Mouse (Mus musculus): ENCODE results near the gene Nudt16l1. TPM values are rescaled to one million over a fixed set of nuclear protein-coding genes. Genes with fewer than 3 reads are reported as not detected.

Gene Nudt16l1
- polyA plus RNA-seq, 1 experiment from 2014 or later, result 102 TPM

DNA sequence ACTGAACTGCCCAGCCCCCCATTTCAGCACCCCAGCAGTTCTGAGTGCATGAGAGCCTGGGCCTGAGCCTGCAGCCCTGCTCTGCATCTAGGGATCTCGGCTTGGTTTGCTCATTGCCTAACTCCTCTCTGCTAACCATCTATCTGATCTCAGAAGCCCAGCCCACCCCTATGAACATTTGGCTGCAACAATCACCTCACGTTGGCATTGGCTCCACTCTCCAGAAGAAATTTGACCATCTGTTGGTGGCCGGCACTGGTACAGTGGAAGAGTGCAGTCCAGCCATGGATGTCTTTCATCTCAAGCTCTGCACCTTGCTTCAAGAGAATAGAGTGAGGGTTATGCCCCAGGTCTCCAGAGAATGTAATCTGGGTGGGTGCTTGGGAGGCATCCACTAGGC, 18.9 kb downstream of the Nudt16l1 start:
- Histone ChIP-seq H3K36me3 (ENCODE audit: control insufficient read depth, insufficient read depth, low read length) (peaks cover 16% of the 10 kb centered on the region), H3K9me3 (replicated peaks; ENCODE audit: control insufficient read depth, low read length) (no peaks in the 10 kb centered on the region), H3K9ac (ENCODE audit: low read depth, low read length) (no peak overlapping the region), H3K4me2 (no peak overlapping the region), H3K27me3 (ENCODE audit: control insufficient read depth, insufficient read depth, low read length) (no peaks in the 10 kb centered on the region), H3K27ac (ENCODE audit: low read depth, low read length) (no peak overlapping the region), H3K4me3 (ENCODE audit: low read depth, low read length) (no peak overlapping the region), H3K4me1 (ENCODE audit: control insufficient read depth, insufficient read depth, low read length) (no peaks in the 10 kb centered on the region; the same call in 1 of the 2 replicates)
- 92% methylated on average over 3 of the region's 3 CpGs for WGBS (ENCODE audit: insufficient replicate concordance)
- ATAC-seq (replicated peaks; ENCODE audit: insufficient number of reproducible peaks, low FRiP score, low TSS enrichment), result no peak

DNA sequence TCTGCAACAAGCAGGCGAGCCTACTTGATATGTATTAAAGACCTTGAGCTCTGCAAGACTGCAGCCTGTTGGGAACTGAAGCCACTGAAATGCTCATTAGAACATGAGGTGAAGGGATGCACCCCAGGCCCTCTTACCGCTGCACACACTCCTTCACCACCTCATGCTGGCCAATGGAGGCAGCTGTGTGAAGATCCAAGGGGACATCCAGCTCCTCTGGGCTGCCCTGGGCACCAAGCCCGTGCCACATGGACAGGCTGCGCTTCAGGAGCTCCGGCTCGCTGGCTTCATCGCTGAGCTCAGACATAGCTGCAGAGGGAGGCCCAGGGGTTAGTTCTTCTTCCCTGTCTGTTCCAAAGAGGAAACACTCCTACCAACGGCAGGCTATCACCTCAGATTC, 21.7 kb downstream of the Nudt16l1 start:
- peaks cover 5% of the 10 kb centered on the region for H3K4me1 ChIP-seq (ENCODE audit: control insufficient read depth, insufficient read depth, low read length)
- 85% methylated on average over 8 of the region's 8 CpGs for WGBS (ENCODE audit: insufficient replicate concordance)
- H3K9ac ChIP-seq (ENCODE audit: low read depth, low read length), result no peak overlapping the region
- no peaks in the 10 kb centered on the region for H3K9me3 ChIP-seq (replicated peaks; ENCODE audit: control insufficient read depth, low read length)
- no peak overlapping the region for H3K4me3 ChIP-seq (ENCODE audit: low read depth, low read length)
- no peak overlapping the region for H3K27ac ChIP-seq (ENCODE audit: low read depth, low read length)
- no peaks in the 10 kb centered on the region for H3K27me3 ChIP-seq (ENCODE audit: control insufficient read depth, insufficient read depth, low read length)
- peaks cover 6% of the 10 kb centered on the region; the same call in 1 of the 2 replicates for H3K36me3 ChIP-seq (ENCODE audit: control insufficient read depth, insufficient read depth, low read length)
- H3K4me2 ChIP-seq, result no peak overlapping the region
- no peak for ATAC-seq (replicated peaks; ENCODE audit: insufficient number of reproducible peaks, low FRiP score, low TSS enrichment)

DNA sequence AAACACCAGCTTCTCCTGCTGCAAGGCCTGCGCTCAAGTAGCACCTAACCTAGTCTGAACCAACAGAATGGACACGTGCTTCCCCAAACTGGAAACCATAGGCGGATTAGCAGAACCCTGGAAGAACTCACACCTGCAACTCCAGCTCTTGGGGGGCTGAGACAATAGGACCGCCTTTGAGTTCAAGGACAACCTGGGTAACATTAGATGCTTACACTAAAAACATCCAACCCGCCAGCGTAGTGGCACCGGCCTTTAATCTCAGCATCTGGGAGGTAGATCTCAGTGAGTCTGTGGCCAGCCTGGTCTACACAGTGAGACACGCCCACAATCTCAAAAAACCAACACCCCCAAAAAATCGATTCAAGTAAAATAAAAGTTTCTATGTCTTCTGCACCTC, 24.8 kb downstream of the Nudt16l1 start:
- Histone ChIP-seq H3K9me3 (replicated peaks; ENCODE audit: control insufficient read depth, low read length) (no peaks in the 10 kb centered on the region), H3K36me3 (ENCODE audit: control insufficient read depth, insufficient read depth, low read length) (peaks cover 3% of the 10 kb centered on the region; the same call in 1 of the 2 replicates), H3K9ac (ENCODE audit: low read depth, low read length) (peak overlapping the region; percentile 88), H3K27me3 (ENCODE audit: control insufficient read depth, insufficient read depth, low read length) (no peaks in the 10 kb centered on the region), H3K27ac (ENCODE audit: low read depth, low read length) (no peak overlapping the region), H3K4me1 (ENCODE audit: control insufficient read depth, insufficient read depth, low read length) (peaks cover 6% of the 10 kb centered on the region), H3K4me3 (ENCODE audit: low read depth, low read length) (peak overlapping the region; percentile 96), H3K4me2 (peak overlapping the region; percentile 93)
- WGBS (ENCODE audit: insufficient replicate concordance), result 43% methylated on average over 9 of the region's 9 CpGs
- no peak for ATAC-seq (replicated peaks; ENCODE audit: insufficient number of reproducible peaks, low FRiP score, low TSS enrichment)

DNA sequence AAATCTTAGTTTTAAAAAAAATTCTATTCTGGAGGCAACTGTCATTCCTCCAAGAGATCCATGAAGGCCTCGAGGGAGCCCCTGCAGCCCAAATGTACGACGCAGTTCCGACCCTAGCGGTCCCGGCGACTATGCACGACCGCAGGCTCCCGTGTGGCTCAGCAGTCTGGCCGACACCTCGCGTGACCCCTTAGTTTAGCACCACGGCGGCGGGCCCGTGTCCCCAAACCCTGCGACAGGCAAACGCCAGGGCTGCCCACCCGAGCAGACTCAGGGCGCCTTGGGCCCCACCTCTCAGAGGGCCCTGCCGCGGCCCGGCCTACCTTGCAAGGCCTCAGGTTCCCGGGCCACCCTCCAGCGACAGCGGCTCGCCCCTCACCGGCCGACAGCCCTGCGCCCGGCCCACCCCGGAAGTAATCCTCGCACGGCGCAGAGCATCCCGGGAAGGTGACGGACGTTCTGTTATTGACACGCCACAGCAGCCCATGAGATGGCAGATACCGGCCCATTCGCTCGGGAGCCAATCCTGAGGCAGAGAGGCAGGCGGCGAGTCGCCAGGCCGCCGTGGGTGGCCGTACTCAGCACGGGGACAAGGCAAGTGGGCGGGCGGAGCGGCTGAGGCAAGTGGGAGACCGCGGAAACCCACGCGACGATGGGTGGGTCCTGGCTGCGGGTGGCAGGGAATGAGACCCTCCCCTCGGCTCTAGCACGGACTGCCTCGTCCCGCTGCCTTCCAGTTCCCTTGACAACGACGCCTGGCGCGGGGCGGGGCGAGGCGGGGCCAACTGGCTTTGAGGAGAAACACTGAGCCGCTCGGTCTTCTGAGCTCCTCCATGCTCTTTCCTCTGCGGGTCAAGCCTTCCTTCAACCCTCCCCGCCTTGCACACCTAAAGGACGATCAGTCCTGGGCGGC, 25.5 kb downstream of the Nudt16l1 start, which contains the start of gene Anks3:
Gene Anks3, minus strand, starts transcription at position 409 of the 913 bp plus-strand sequence.
- H3K36me3 ChIP-seq (ENCODE audit: control insufficient read depth, insufficient read depth, low read length), result peaks cover 3% of the 10 kb centered on the region; the same call in 1 of the 2 replicates
- no peaks in the 10 kb centered on the region for H3K9me3 ChIP-seq (replicated peaks; ENCODE audit: control insufficient read depth, low read length)
- under 1% methylated on average over 67 of the region's 76 CpGs for WGBS (ENCODE audit: insufficient replicate concordance)
- peak; percentile 98 for ATAC-seq (replicated peaks; ENCODE audit: insufficient number of reproducible peaks, low FRiP score, low TSS enrichment)
- peak within 1 kb of the TSS; percentile 88 for H3K9ac ChIP-seq (ENCODE audit: low read depth, low read length)
- H3K4me3 ChIP-seq (ENCODE audit: low read depth, low read length), result peak within 1 kb of the TSS; percentile 96
- H3K27ac ChIP-seq (ENCODE audit: low read depth, low read length), result peak within 1 kb of the TSS; percentile 74
- H3K27me3 ChIP-seq (ENCODE audit: control insufficient read depth, insufficient read depth, low read length), result no peaks in the 10 kb centered on the region
- H3K4me2 ChIP-seq, result peak within 1 kb of the TSS; percentile 93
- peaks cover 6% of the 10 kb centered on the region for H3K4me1 ChIP-seq (ENCODE audit: control insufficient read depth, insufficient read depth, low read length)

DNA sequence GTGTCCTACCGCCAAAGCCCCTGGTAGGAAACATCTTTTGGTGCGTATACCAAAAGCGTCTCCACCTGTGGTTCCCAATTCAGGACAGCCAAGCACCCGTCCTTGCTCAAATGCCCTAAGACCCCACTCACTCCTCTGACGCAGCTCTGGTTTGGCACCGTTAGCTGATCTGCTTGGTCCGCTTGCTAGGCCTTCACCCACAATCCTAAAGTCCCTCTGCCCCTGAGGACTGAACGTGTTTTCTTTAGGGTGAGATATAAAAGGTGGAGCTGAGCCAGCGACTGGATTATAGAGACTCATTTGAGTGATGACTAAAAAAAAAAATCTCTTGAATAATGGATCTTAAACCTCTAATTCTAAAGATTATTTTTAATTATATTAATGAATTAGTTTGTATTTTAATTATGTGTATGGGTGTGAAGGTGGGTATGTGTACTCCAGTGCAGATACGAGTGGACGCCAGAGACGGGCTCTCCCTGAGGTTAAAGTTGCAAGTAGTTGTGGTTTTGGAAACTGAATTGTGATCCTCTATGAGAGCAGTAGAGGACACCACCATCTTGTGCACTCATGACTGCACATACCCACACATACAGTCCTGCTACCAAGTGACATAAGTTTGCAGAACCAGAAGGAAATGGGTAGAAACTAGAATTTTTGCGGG, 26.3 kb downstream of the Nudt16l1 start:
- H3K27ac ChIP-seq (ENCODE audit: low read depth, low read length), result peak overlapping the region; percentile 74

DNA sequence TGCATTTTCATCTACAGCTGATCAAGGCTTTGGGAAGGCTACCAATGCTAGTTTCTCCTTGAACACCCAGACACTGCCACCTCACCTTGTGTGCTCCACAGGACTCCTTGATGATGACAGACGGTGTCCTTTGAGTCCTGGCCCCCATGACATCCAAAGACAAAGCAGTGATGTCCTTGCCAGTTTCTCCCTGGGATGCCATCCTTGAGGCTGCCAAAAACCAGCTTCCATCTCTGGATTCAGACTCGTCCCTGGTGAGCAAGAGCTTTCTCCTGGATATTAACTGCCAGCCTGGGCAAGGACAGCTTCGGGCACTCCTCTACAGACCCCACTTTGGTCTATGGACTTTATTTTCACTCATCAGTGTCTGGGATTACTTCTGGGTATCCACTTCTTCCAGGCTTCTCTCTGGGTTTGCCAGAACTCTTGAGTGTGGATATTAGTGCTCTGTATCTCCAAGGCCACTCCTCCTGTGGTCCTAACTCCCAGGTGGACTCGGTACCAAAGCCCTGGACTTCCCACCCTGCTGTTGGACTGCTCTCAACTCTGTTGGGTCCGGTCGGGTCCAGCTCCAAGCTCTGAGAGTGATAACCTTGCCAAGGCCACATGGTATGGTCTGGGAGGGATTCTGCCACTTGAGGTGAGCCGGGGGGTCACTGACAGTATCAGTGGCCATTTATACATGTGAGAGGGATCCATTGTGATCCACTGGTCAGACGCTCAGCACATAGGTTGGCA, 27.0 kb downstream of the Nudt16l1 start:
- Histone ChIP-seq H3K4me1 (ENCODE audit: control insufficient read depth, insufficient read depth, low read length) (peaks cover 6% of the 10 kb centered on the region), H3K9me3 (replicated peaks; ENCODE audit: control insufficient read depth, low read length) (no peaks in the 10 kb centered on the region), H3K27ac (ENCODE audit: low read depth, low read length) (no peak overlapping the region), H3K36me3 (ENCODE audit: control insufficient read depth, insufficient read depth, low read length) (no peaks in the 10 kb centered on the region), H3K9ac (ENCODE audit: low read depth, low read length) (no peak overlapping the region), H3K27me3 (ENCODE audit: control insufficient read depth, insufficient read depth, low read length) (no peaks in the 10 kb centered on the region), H3K4me3 (ENCODE audit: low read depth, low read length) (no peak overlapping the region), H3K4me2 (no peak overlapping the region; the same call in 1 of the 2 replicates)
- WGBS (ENCODE audit: insufficient replicate concordance), result 81% methylated on average over 8 of the region's 8 CpGs
- ATAC-seq (replicated peaks; ENCODE audit: insufficient number of reproducible peaks, low FRiP score, low TSS enrichment), result no peak

More for the DNA sequence above, 26.3 kb downstream of the Nudt16l1 start:
- 22% methylated on average over 13 of the region's 13 CpGs for WGBS (ENCODE audit: insufficient replicate concordance)
- H3K9me3 ChIP-seq (replicated peaks; ENCODE audit: control insufficient read depth, low read length), result no peaks in the 10 kb centered on the region
- peaks cover 6% of the 10 kb centered on the region for H3K4me1 ChIP-seq (ENCODE audit: control insufficient read depth, insufficient read depth, low read length)
- H3K36me3 ChIP-seq (ENCODE audit: control insufficient read depth, insufficient read depth, low read length), result peaks cover under 1% of the 10 kb centered on the region; the same call in 1 of the 2 replicates
- H3K27me3 ChIP-seq (ENCODE audit: control insufficient read depth, insufficient read depth, low read length), result no peaks in the 10 kb centered on the region
- peak overlapping the region; percentile 96 for H3K4me3 ChIP-seq (ENCODE audit: low read depth, low read length)
- ATAC-seq (replicated peaks; ENCODE audit: insufficient number of reproducible peaks, low FRiP score, low TSS enrichment), result 0 out of 2 replicates have a peak, but pooled peaks have one; percentile 1
- H3K4me2 ChIP-seq, result peak overlapping the region; percentile 93
- peak overlapping the region; percentile 88 for H3K9ac ChIP-seq (ENCODE audit: low read depth, low read length)

DNA sequence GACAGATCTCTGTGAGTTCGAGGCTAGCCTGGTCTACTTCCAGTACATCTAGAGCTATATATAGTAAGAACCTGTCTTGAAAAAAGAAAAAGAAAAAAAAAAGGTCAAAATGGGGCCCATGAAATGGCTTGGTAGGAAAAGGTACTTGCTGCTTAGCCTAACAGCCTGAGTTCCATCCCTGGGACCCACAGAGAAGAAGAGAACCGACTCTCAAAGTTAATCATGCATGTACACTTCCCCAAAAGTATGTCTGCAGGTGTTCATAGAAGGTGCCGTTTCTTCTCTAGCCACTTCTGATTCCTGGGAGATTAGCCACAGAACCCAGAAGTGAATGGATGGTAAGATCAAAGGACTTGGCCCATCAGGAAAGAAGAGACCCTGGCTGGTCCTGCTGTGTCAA, 29.9 kb downstream of the Nudt16l1 start:
- Histone ChIP-seq H3K9ac (ENCODE audit: low read depth, low read length) (no peak overlapping the region), H3K4me1 (ENCODE audit: control insufficient read depth, insufficient read depth, low read length) (peaks cover 3% of the 10 kb centered on the region; the same call in 1 of the 2 replicates), H3K4me3 (ENCODE audit: low read depth, low read length) (no peak overlapping the region), H3K27me3 (ENCODE audit: control insufficient read depth, insufficient read depth, low read length) (no peaks in the 10 kb centered on the region), H3K36me3 (ENCODE audit: control insufficient read depth, insufficient read depth, low read length) (no peaks in the 10 kb centered on the region), H3K4me2 (no peak overlapping the region), H3K27ac (ENCODE audit: low read depth, low read length) (no peak overlapping the region), H3K9me3 (replicated peaks; ENCODE audit: control insufficient read depth, low read length) (no peaks in the 10 kb centered on the region)
- 82% methylated on average over 3 of the region's 3 CpGs for WGBS (ENCODE audit: insufficient replicate concordance)
- no peak for ATAC-seq (replicated peaks; ENCODE audit: insufficient number of reproducible peaks, low FRiP score, low TSS enrichment)
